Mouse (Mus musculus): ENCODE results near the gene Gbp9.

DNA sequence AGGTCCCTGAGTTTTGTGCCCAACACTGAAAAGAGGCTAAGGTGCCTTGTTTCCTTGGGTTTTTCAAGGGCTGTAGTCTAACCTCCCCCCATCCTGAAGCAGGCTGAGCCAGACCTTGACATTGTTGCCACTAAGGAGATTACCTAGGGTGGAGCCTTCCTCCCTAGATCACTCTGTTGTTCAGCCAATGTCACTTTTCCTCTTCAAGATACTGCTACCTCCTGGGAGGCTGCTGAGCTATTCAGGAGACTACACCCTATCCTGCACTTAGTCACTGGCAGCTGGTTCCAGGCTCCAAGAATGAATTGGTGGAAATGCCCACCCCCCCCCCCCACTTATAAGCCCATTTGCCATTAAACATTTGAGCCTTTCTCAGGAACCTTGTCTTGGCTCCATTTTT is 7.1 kb upstream of the Gbp9 start:
- TF ChIP-seq CTCF (IDR thresholded peaks at IDR 0.05; ENCODE audit: low read depth) (no peak), EP300 (IDR thresholded peaks at IDR 0.05; ENCODE audit: low read depth) (no peak)

All from liver, postnatal 0 days (tissue).